Mouse (Mus musculus): Measurements from ENCODE around the gene Rps13. TPM values are rescaled to one million over a fixed set of nuclear protein-coding genes. Genes with fewer than 3 reads are reported as not detected.

The Rps13 gene
- polyA plus RNA-seq, 1 experiment from 2014 or later = 370 TPM

- Histone ChIP-seq H3K4me2 (ENCODE audit: low read depth, low read length) (no peak overlapping the region), H3K9me3 (replicated peaks; ENCODE audit: control insufficient read depth, low read length) (no peaks in the 10 kb centered on the region), H3K9ac (ENCODE audit: low read depth, low read length) (no peak overlapping the region), H3K27me3 (ENCODE audit: control insufficient read depth, insufficient read depth, low read depth, low read length) (peaks cover 3% of the 10 kb centered on the region), H3K4me3 (ENCODE audit: low read depth, low read length) (no peak overlapping the region), H3K4me1 (ENCODE audit: control insufficient read depth, low read depth, low read length) (no peaks in the 10 kb centered on the region; the same call in 1 of the 2 replicates), H3K27ac (ENCODE audit: low read length) (no peak overlapping the region), H3K36me3 (ENCODE audit: control insufficient read depth, insufficient read depth) (no peaks in the 10 kb centered on the region)
- ATAC-seq (ENCODE audit: low read depth) = no peak
- 56% methylated on average over 4 of the region's 4 CpGs for WGBS (ENCODE audit: insufficient replicate concordance)
Observed at GRCm38 (mm10) chr7:116301144-116301543, 32.9 kb downstream of the Rps13 start.

GRCm38 (mm10) chr7:116298851-116299250, 35.1 kb downstream of the Rps13 start:
- Histone ChIP-seq H3K36me3 (ENCODE audit: control insufficient read depth, insufficient read depth) (no peaks in the 10 kb centered on the region), H3K4me2 (ENCODE audit: low read depth, low read length) (no peak overlapping the region), H3K4me3 (ENCODE audit: low read depth, low read length) (no peak overlapping the region), H3K9me3 (replicated peaks; ENCODE audit: control insufficient read depth, low read length) (no peaks in the 10 kb centered on the region), H3K4me1 (ENCODE audit: control insufficient read depth, low read depth, low read length) (no peaks in the 10 kb centered on the region; the same call in 1 of the 2 replicates), H3K9ac (ENCODE audit: low read depth, low read length) (no peak overlapping the region), H3K27me3 (ENCODE audit: control insufficient read depth, insufficient read depth, low read depth, low read length) (no peaks in the 10 kb centered on the region), H3K27ac (ENCODE audit: low read length) (no peak overlapping the region)
- ATAC-seq (ENCODE audit: low read depth) = no peak
- whole genome bisulfite sequencing (ENCODE audit: insufficient replicate concordance) = 68% methylated on average over 2 of the region's 2 CpGs

DNA sequence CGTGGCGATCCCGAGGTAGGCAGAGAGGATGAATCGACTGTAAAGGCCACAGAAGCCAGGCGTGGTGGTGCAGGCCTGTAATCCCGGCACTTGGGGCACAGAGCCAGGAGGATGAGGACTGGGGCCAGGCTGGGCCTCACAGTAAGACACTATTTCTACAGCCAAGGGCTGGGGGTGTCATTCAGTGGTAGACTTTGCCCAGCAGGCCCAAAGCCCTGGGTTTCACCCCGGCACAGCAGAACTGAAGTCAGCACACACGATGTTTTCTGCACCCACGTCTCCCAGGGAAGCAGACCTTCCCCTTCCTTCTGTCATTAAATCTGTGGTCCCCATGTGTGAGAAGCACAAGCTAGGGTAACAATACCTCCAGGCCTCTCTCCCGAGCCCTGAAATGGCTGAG, 35.6 kb downstream of the Rps13 start:
- Histone ChIP-seq H3K4me3 (ENCODE audit: low read depth, low read length) (no peak overlapping the region), H3K27ac (ENCODE audit: low read length) (no peak overlapping the region), H3K4me1 (ENCODE audit: control insufficient read depth, low read depth, low read length) (no peaks in the 10 kb centered on the region; the same call in 1 of the 2 replicates), H3K9me3 (replicated peaks; ENCODE audit: control insufficient read depth, low read length) (no peaks in the 10 kb centered on the region), H3K36me3 (ENCODE audit: control insufficient read depth, insufficient read depth) (no peaks in the 10 kb centered on the region), H3K4me2 (ENCODE audit: low read depth, low read length) (no peak overlapping the region), H3K27me3 (ENCODE audit: control insufficient read depth, insufficient read depth, low read depth, low read length) (no peaks in the 10 kb centered on the region), H3K9ac (ENCODE audit: low read depth, low read length) (no peak overlapping the region; the same call in 1 of the 2 replicates)
- WGBS (ENCODE audit: insufficient replicate concordance) = 63% methylated on average over 10 of the region's 10 CpGs
- no peak for ATAC-seq (ENCODE audit: low read depth)

DNA sequence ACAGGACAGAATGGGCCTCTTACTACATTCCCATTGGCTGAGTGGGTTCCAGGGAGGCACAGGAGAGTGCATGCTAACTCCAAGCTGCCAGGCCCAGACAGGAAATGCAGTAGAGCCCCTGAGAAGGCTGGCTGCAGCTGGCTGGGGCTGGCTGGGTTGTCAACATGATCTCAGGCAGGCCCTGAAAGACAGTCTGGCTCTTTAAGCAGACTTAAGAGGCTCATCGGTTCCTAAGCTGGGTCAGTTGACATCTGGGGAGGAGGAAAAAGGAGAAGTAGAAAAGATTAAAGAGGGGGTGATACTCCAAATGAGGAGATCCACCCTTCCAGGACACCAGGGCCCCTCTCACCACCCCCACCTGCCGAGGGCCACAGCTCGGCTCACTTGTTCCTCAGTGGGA, 39.0 kb downstream of the Rps13 start:
- H3K27ac ChIP-seq (ENCODE audit: low read length) = 0 out of 2 replicates have a peak overlapping the region, but pooled peaks have one; percentile 22
- no peaks in the 10 kb centered on the region for H3K27me3 ChIP-seq (ENCODE audit: control insufficient read depth, insufficient read depth, low read depth, low read length)
- no peak overlapping the region for H3K4me2 ChIP-seq (ENCODE audit: low read depth, low read length)
- 14% methylated on average over 3 of the region's 3 CpGs for WGBS (ENCODE audit: insufficient replicate concordance)
- H3K9me3 ChIP-seq (replicated peaks; ENCODE audit: control insufficient read depth, low read length) = no peaks in the 10 kb centered on the region
- H3K4me3 ChIP-seq (ENCODE audit: low read depth, low read length) = no peak overlapping the region
- no peaks in the 10 kb centered on the region; the same call in 1 of the 2 replicates for H3K4me1 ChIP-seq (ENCODE audit: control insufficient read depth, low read depth, low read length)
- ATAC-seq (ENCODE audit: low read depth) = no peak
- no peak overlapping the region for H3K9ac ChIP-seq (ENCODE audit: low read depth, low read length)
- no peaks in the 10 kb centered on the region for H3K36me3 ChIP-seq (ENCODE audit: control insufficient read depth, insufficient read depth)

- Histone ChIP-seq H3K27ac (ENCODE audit: low read length) (peak overlapping the region; percentile 59), H3K9me3 (replicated peaks; ENCODE audit: control insufficient read depth, low read length) (no peaks in the 10 kb centered on the region), H3K36me3 (ENCODE audit: control insufficient read depth, insufficient read depth) (no peaks in the 10 kb centered on the region), H3K27me3 (ENCODE audit: control insufficient read depth, insufficient read depth, low read depth, low read length) (no peaks in the 10 kb centered on the region), H3K4me2 (ENCODE audit: low read depth, low read length) (no peak overlapping the region), H3K9ac (ENCODE audit: low read depth, low read length) (no peak overlapping the region; the same call in 1 of the 2 replicates), H3K4me1 (ENCODE audit: control insufficient read depth, low read depth, low read length) (peaks cover 11% of the 10 kb centered on the region), H3K4me3 (ENCODE audit: low read depth, low read length) (no peak overlapping the region)
- ATAC-seq (ENCODE audit: low read depth) = peak; percentile 73
- WGBS (ENCODE audit: insufficient replicate concordance) = 58% methylated on average over 5 of the region's 5 CpGs
Observed at GRCm38 (mm10) chr7:116292377-116292776, 41.6 kb downstream of the Rps13 start.

GRCm38 (mm10) chr7:116290559-116290958, 43.4 kb downstream of the Rps13 start:
- Histone ChIP-seq H3K27me3 (ENCODE audit: control insufficient read depth, insufficient read depth, low read depth, low read length) (no peaks in the 10 kb centered on the region), H3K4me2 (ENCODE audit: low read depth, low read length) (no peak overlapping the region), H3K4me1 (ENCODE audit: control insufficient read depth, low read depth, low read length) (peaks cover 27% of the 10 kb centered on the region), H3K9ac (ENCODE audit: low read depth, low read length) (no peak overlapping the region), H3K36me3 (ENCODE audit: control insufficient read depth, insufficient read depth) (no peaks in the 10 kb centered on the region), H3K27ac (ENCODE audit: low read length) (peak overlapping the region; percentile 65; the same call in 1 of the 2 replicates), H3K4me3 (ENCODE audit: low read depth, low read length) (no peak overlapping the region), H3K9me3 (replicated peaks; ENCODE audit: control insufficient read depth, low read length) (no peaks in the 10 kb centered on the region)
- no peak for ATAC-seq (ENCODE audit: low read depth)
- WGBS (ENCODE audit: insufficient replicate concordance) = 40% methylated on average over 1 of the region's 1 CpGs

DNA sequence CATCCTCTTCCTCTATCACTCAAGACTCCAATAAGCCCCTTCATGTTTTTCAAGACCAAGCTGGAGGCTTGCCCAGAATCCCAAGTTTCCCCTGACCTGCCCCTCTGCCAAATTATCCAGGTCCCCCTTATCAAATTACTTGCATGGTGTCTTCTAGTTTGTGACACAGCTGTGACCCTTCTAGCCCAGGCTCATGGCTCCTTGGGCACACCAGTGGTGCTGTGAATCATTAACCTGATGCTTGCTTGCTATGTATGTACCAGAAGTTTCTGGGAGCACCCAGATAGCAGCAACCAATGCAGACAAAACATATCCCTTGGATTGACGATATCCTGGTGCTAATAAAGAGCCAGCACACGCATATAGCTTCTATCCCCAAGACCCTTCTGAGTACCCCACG, 45.0 kb downstream of the Rps13 start:
- peaks cover 27% of the 10 kb centered on the region for H3K4me1 ChIP-seq (ENCODE audit: control insufficient read depth, low read depth, low read length)
- 52% methylated on average over 3 of the region's 3 CpGs for WGBS (ENCODE audit: insufficient replicate concordance)

DNA sequence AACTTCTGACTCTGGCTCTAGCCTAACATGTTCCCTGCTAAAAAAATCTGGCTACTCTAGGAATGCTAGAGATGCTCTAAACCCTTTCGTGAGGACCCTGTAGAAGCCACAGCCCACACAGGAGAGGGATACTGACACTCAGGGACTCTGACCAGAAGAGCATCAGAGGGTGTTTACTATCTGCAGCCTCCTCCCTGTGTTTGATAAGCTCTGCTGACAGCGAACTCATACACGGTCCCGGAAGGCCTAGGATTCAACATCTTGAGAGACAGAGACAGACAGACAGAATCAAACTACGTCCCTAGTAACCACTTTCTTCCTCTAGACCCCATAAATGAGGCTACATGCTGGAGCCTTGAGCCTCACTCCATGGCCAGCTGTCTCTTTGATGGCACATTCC, 46.0 kb downstream of the Rps13 start:
- Histone ChIP-seq H3K27ac (ENCODE audit: low read length) (peak overlapping the region; percentile 85), H3K4me2 (ENCODE audit: low read depth, low read length) (no peak overlapping the region), H3K27me3 (ENCODE audit: control insufficient read depth, insufficient read depth, low read depth, low read length) (no peaks in the 10 kb centered on the region), H3K36me3 (ENCODE audit: control insufficient read depth, insufficient read depth) (no peaks in the 10 kb centered on the region), H3K4me1 (ENCODE audit: control insufficient read depth, low read depth, low read length) (peaks cover 32% of the 10 kb centered on the region), H3K9me3 (replicated peaks; ENCODE audit: control insufficient read depth, low read length) (no peaks in the 10 kb centered on the region), H3K4me3 (ENCODE audit: low read depth, low read length) (no peak overlapping the region), H3K9ac (ENCODE audit: low read depth, low read length) (no peak overlapping the region; the same call in 1 of the 2 replicates)
- peak; percentile 37; the same call in 1 of the 2 replicates for ATAC-seq (ENCODE audit: low read depth)
- 51% methylated on average over 5 of the region's 5 CpGs for WGBS (ENCODE audit: insufficient replicate concordance)

More for the DNA sequence above, 45.0 kb downstream of the Rps13 start:
- Histone ChIP-seq H3K4me2 (ENCODE audit: low read depth, low read length) (no peak overlapping the region), H3K9ac (ENCODE audit: low read depth, low read length) (no peak overlapping the region), H3K27ac (ENCODE audit: low read length) (peak overlapping the region; percentile 50), H3K4me3 (ENCODE audit: low read depth, low read length) (no peak overlapping the region), H3K36me3 (ENCODE audit: control insufficient read depth, insufficient read depth) (no peaks in the 10 kb centered on the region), H3K27me3 (ENCODE audit: control insufficient read depth, insufficient read depth, low read depth, low read length) (no peaks in the 10 kb centered on the region), H3K9me3 (replicated peaks; ENCODE audit: control insufficient read depth, low read length) (no peaks in the 10 kb centered on the region)
- ATAC-seq (ENCODE audit: low read depth) = no peak

DNA sequence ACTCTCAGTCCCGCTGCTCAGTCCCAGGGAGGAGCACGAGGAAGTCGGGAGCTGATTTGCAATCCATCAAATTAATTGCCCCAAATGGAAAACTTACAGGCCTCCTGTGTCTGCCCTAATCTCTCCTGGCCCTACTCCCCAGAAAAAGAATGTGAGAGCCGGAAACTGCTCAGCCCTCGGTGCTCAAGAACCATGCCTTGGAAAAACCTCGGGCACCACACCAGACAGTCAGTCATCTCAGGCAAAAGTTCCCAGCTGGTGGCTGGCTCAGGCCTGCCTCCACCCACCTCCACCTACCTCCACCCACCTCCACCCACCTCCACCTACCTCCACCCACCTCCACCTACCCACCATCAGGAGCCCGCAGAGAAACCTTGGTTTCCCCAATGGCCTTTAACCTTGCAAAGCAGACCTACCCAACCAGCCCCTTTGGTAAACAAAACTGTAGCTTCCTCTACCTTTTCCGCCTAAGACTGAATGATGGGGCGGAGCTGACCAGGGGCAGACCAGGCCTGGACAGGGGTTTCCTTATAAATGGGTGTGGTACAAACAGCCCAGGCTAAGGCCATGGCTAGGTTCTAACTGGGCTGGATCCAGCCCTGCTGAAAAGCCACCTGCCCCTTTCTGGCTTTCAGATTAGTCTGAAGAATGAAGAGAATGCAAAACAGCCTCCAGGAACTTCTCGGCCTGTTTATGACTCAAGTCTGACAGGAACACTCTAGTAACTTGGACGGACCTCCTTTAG, 47.2 kb downstream of the Rps13 start:
- peaks cover 32% of the 10 kb centered on the region for H3K4me1 ChIP-seq (ENCODE audit: control insufficient read depth, low read depth, low read length)
- H3K27me3 ChIP-seq (ENCODE audit: control insufficient read depth, insufficient read depth, low read depth, low read length) = no peaks in the 10 kb centered on the region
- peak overlapping the region; percentile 16; the same call in 1 of the 2 replicates for H3K9ac ChIP-seq (ENCODE audit: low read depth, low read length)
- ATAC-seq (ENCODE audit: low read depth) = peak; percentile 63
- WGBS (ENCODE audit: insufficient replicate concordance) = 46% methylated on average over 11 of the region's 11 CpGs
- H3K4me3 ChIP-seq (ENCODE audit: low read depth, low read length) = no peak overlapping the region
- H3K27ac ChIP-seq (ENCODE audit: low read length) = peak overlapping the region; percentile 85
- H3K36me3 ChIP-seq (ENCODE audit: control insufficient read depth, insufficient read depth) = no peaks in the 10 kb centered on the region
- H3K9me3 ChIP-seq (replicated peaks; ENCODE audit: control insufficient read depth, low read length) = no peaks in the 10 kb centered on the region
- H3K4me2 ChIP-seq (ENCODE audit: low read depth, low read length) = peak overlapping the region; percentile 30; the same call in 1 of the 2 replicates
